23 mouse cellular contexts compared by ENCODE assay signal in the genomic region with DNA sequence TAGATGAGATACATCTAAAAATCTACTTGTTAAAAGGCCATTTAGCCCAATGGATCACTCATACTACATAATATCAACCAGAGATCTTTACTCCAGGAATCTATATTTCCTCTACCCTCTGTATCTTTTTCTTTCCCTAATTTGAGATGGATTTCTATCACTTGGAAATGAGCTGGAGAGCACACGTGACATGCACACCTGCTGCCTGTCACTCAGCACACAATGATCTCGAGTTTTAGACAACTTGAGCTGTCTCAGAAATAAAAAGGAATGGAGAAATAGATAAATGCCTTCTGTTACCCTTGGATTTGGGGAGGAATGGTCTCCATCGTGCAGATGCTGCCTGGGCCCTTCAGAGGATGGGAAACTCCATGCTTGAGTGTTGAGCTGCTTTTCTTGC.
DNase-seq lines count a peak whose midpoint lies in the region; ATAC-seq and TF ChIP-seq lines count a peak whose summit lies in the region.
"Had no signal": no experiment of that assay in that cellular context is flagged by ENCODE, and none has a peak within 500 bp of the region (broad histone marks: within the 10 kb centered on the region; RNA-seq: fewer than 3 reads in every experiment).

No protein-coding gene starts in this region.

- peaks cover 4% of the 10 kb centered on the region for H3K36me3 ChIP-seq in C2C12 (ENCODE audit: control insufficient read depth, insufficient read depth)
- no peaks in the 10 kb centered on the region for H3K36me3 ChIP-seq in myocyte (ENCODE audit: control insufficient read depth, insufficient read depth)
- no peaks in the 10 kb centered on the region for H3K36me3 ChIP-seq in liver, embryonic 11.5 days (ENCODE audit: control insufficient read depth, insufficient read depth, low read length)

- no peak overlapping the region for H3K27ac ChIP-seq in liver, embryonic 11.5 days (ENCODE audit: low read depth, low read length)

- no peaks in the 10 kb centered on the region for H3K79me3 ChIP-seq in C2C12 (ENCODE audit: low read depth)

- H3ac ChIP-seq in C2C12 (ENCODE audit: control insufficient read depth, insufficient read length, low read depth), result no peak overlapping the region
- no peak overlapping the region for H3ac ChIP-seq in myocyte (ENCODE audit: control insufficient read depth, insufficient read length)

- H3K4me2 ChIP-seq in myocyte (ENCODE audit: low read depth), result no peak overlapping the region
- no peak overlapping the region for H3K4me2 ChIP-seq in liver, embryonic 11.5 days

- H3K79me2 ChIP-seq in C2C12 (ENCODE audit: control insufficient read depth, insufficient read depth) (no peaks in the 10 kb centered on the region), myocyte (ENCODE audit: control insufficient read depth, insufficient read depth) (no peaks in the 10 kb centered on the region)

- no peak for ATAC-seq in liver, embryonic 11.5 days (replicated peaks; ENCODE audit: low FRiP score)
- ATAC-seq: activated CD4-positive, CD25-positive, alpha-beta regulatory T cell, adult 4 months; CD4-positive, CD25-positive, alpha-beta regulatory T cell, adult 4 months; Patski had no signal

- WGBS in liver, embryonic 11.5 days, result 81% methylated on average over 3 of the region's 3 CpGs

- no peaks in the 10 kb centered on the region for H3K9me3 ChIP-seq in liver, embryonic 11.5 days (ENCODE audit: control insufficient read depth, low read length)
- H3K9me3 ChIP-seq: G1E had no signal

- H3K4me3 ChIP-seq in C2C12 (ENCODE audit: insufficient read depth, poor library complexity, severe bottlenecking) (no peak overlapping the region), myocyte (no peak overlapping the region)
- no peak overlapping the region for H3K4me3 ChIP-seq in liver, embryonic 11.5 days (ENCODE audit: low read depth, low read length)

- no peak for TF ChIP-seq CTCF in C2C12 (IDR thresholded peaks at IDR 0.05; ENCODE audit: control insufficient read depth, insufficient read depth, insufficient read length)
- TF ChIP-seq CTCF in brain, embryonic 14.5 days (IDR thresholded peaks at IDR 0.05; ENCODE audit: borderline replicate concordance, extremely low read depth, insufficient read depth, insufficient read length), result no peak

- no peaks in the 10 kb centered on the region for H3K4me1 ChIP-seq in liver, embryonic 11.5 days (replicated peaks; ENCODE audit: control insufficient read depth, insufficient read depth, low read length)

- no peak for TF ChIP-seq POLR2A in brain, embryonic 14.5 days (IDR thresholded peaks at IDR 0.05; ENCODE audit: borderline replicate concordance, extremely low read depth, insufficient read depth, insufficient read length, poor library complexity, severe bottlenecking)
- no peak for TF ChIP-seq POLR2A in myocyte (IDR thresholded peaks at IDR 0.05; ENCODE audit: insufficient read length, low read depth)

- DNase-seq in brain, embryonic 14.5 days (ENCODE audit: low read depth), result peak; percentile 38
- DNase-seq in frontal cortex, postnatal 36 days (ENCODE audit: low spot score in 2 of 2), result no peak
- no peak for DNase-seq in adrenal gland, postnatal 10 days
- DNase-seq in liver, embryonic 11.5 days (ENCODE audit: low spot score), result no peak
- DNase-seq: adrenal gland, adult 2 months; adrenal gland, adult 8-10 months; adrenal gland, postnatal 14 days; adrenal gland, postnatal 25 days; adrenal gland, postnatal 36 days; B cell, adult 2 months; cerebellum, adult 11 months; cerebellum, adult 11-12 months; cerebellum, adult 18-20 months; cerebellum, adult 2 months; cerebellum, adult 8-10 months; cerebellum, adult 9-10 months had no signal

- H3K9ac ChIP-seq in liver, embryonic 11.5 days (ENCODE audit: low read depth, low read length), result no peak overlapping the region

- H3K27me3 ChIP-seq in C2C12 (ENCODE audit: control insufficient read depth, insufficient read depth, insufficient read length) (no peaks in the 10 kb centered on the region), myocyte (ENCODE audit: control insufficient read depth, insufficient read depth, insufficient read length) (no peaks in the 10 kb centered on the region)
- no peaks in the 10 kb centered on the region for H3K27me3 ChIP-seq in liver, embryonic 11.5 days (replicated peaks; ENCODE audit: control insufficient read depth, insufficient read depth, low read length)
- H3K27me3 ChIP-seq: CH12.LX, Patski had no signal

TF ChIP-seq in C2C12, 6 proteins besides CTCF, POLR2A, EP300 and RAD21:
- TF ChIP-seq MYOD1 (IDR thresholded peaks at IDR 0.05; ENCODE audit: control insufficient read depth, insufficient read length, low read depth) (peak; percentile 69), FOSL1 (IDR thresholded peaks at IDR 0.05; ENCODE audit: insufficient read depth, low read length, poor library complexity, severe bottlenecking) (no peak)

TF ChIP-seq in myocyte, 11 proteins besides CTCF, POLR2A, EP300 and RAD21:
- TF ChIP-seq E2F4 (IDR thresholded peaks at IDR 0.05; ENCODE audit: insufficient read depth) (no peak), MYOD1 (IDR thresholded peaks at IDR 0.05; ENCODE audit: control insufficient read depth in 1 of 3, insufficient read length in 2 of 3, low read depth in 2 of 3) (peak in 2 of 3 experiments; percentile 67 to 70)
